ENCODE assay signal across 14 mouse cellular contexts in genomic region chr6:110559656-110560055, GRCm38 (mm10).
"Had no signal": no experiment of that assay in that cellular context is flagged by ENCODE, and none has a peak within 500 bp of the region (broad histone marks: within the 10 kb centered on the region; RNA-seq: fewer than 3 reads in every experiment).

No protein-coding gene starts in this region.

- DNase-seq: gastrocnemius, adult 2 months; gastrocnemius, postnatal 10 days; gastrocnemius, postnatal 25 days; heart, adult 18-20 months; heart, postnatal 14 days; heart, postnatal 36 days; kidney, adult 11 months; kidney, adult 2 months; kidney, adult 9 months; kidney, postnatal 14 days; kidney, postnatal 36 days; layer of hippocampus, adult 9-11 months; layer of hippocampus, postnatal 36 days; liver had no signal
